Mouse (Mus musculus) C2C12 (cell line): ENCODE results near the gene Atp5d.

Source experiments
- CEBPB ChIP-seq: IDR thresholded peaks from one replicate; pipeline ENCODE4 v1.6.1; 2011; ENCODE audit warnings: low read depth, mild to moderate bottlenecking, control low read depth, moderate library complexity
- CTCF ChIP-seq: IDR thresholded peaks from one replicate; pipeline ENCODE4 v1.5.1; 2011; ENCODE audit not compliant: control insufficient read depth, insufficient read depth, insufficient read length
- FOSL1 ChIP-seq: IDR thresholded peaks from one replicate; pipeline ENCODE4 v1.8.0; 2011; ENCODE audit warnings: mild to moderate bottlenecking, low read length; ENCODE audit not compliant: poor library complexity, insufficient read depth, severe bottlenecking
- MAX ChIP-seq: IDR thresholded peaks from one replicate; pipeline ENCODE4 v1.6.1; 2011; ENCODE audit warnings: mild to moderate bottlenecking, control low read depth
- MYOD1 ChIP-seq: IDR thresholded peaks from one replicate; pipeline ENCODE4 v1.6.1; 2011; ENCODE audit warnings: low read depth; ENCODE audit not compliant: control insufficient read depth, insufficient read length
- MYOG ChIP-seq: IDR thresholded peaks from one replicate; pipeline ENCODE4 v1.6.1; 2011; ENCODE audit not compliant: control insufficient read depth, insufficient read length; ENCODE audit errors: extremely low read depth
- USF1 ChIP-seq: IDR thresholded peaks from one replicate; pipeline ENCODE4 v1.6.1; 2011; ENCODE audit warnings: low read depth, mild to moderate bottlenecking, control low read depth, moderate library complexity

DNA sequence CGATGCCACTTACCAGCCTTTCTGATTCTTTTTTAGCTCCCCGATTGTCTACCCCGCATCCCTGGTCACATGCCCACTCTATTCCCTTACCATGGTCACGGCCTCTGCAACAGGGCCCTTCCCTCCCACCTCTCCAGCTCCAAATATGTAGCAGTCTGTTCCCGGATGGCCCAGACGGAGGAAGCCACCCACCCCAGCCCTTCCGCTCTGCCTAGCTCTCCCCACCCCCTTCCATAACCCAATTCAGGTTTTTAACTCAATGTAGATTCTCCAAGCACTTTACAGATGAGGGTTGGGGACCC is 18.3 kb downstream of the Atp5d start:
- no peak for TF ChIP-seq CTCF
- peak; percentile 3 for TF ChIP-seq USF1
- no peak for TF ChIP-seq MAX
- no peak for TF ChIP-seq CEBPB
- no peak for TF ChIP-seq MYOG
- TF ChIP-seq FOSL1 = no peak
- TF ChIP-seq MYOD1 = no peak
